Mouse (Mus musculus) MEL (cell line): ENCODE measurements around the gene Atg14. TPM values are rescaled to one million over a fixed set of nuclear protein-coding genes. Genes with fewer than 3 reads are reported as not detected.

Source experiments
- DNase-seq: peaks from one replicate; pipeline ENCODE4 v3.0.0; 2011; ENCODE audit warnings: low read depth, low spot score
- H3K27ac ChIP-seq: 2 replicates; pipeline ENCODE4 v1.5.1; 2012; ENCODE audit warnings: low read depth, mild to moderate bottlenecking, control low read depth, low read length, moderate library complexity; ENCODE audit not compliant: control insufficient read depth
- H3K27me3 ChIP-seq, 2 experiments: fragments of 150-350 bp in 1 of 2; sonication (generic) in 1 of 2; 2 replicates each; pipeline ENCODE4 v1.6.1; 2012; ENCODE audit warnings: low read length in 2 of 2, mild to moderate bottlenecking in 2 of 2, improper control_type of control experiment in 1 of 2, moderate library complexity in 1 of 2; ENCODE audit not compliant: insufficient read depth in 2 of 2, control insufficient read depth in 1 of 2
- H3K36me3 ChIP-seq, 2 experiments: 2 replicates each; pipeline ENCODE4 v1.6.1; 2012 to 2014; ENCODE audit warnings: low read length in 2 of 2, improper control_type of control experiment in 1 of 2, inconsistent platforms in 1 of 2, mild to moderate bottlenecking in 1 of 2; ENCODE audit not compliant: insufficient read depth in 2 of 2, control insufficient read depth in 1 of 2
- H3K4me1 ChIP-seq, 2 experiments: fragments of 150-350 bp in 1 of 2; sonication (generic) in 1 of 2; 2 replicates each; pipeline ENCODE4 v1.6.1; 2012; ENCODE audit warnings: low read length in 2 of 2, improper control_type of control experiment in 1 of 2, mild to moderate bottlenecking in 1 of 2; ENCODE audit not compliant: insufficient read depth in 2 of 2, control insufficient read depth in 1 of 2
- H3K4me3 ChIP-seq, 2 experiments: fragments of 150-350 bp in 1 of 2; sonication (generic) in 1 of 2; 2 replicates each; pipeline ENCODE4 v1.5.1; 2012; ENCODE audit warnings: low read depth in 2 of 2, low read length in 2 of 2, mild to moderate bottlenecking in 2 of 2, moderate library complexity in 2 of 2, control low read depth in 1 of 2, improper control_type of control experiment in 1 of 2; ENCODE audit not compliant: control insufficient read depth in 1 of 2, insufficient read depth in 1 of 2
- H3K79me2 ChIP-seq: 2 replicates; pipeline ENCODE4 v1.6.1; 2012; ENCODE audit warnings: mild to moderate bottlenecking, low read length, moderate library complexity; ENCODE audit not compliant: control insufficient read depth, poor library complexity, insufficient read depth
- H3K9ac ChIP-seq: 2 replicates; pipeline ENCODE4 v1.6.1; 2012; ENCODE audit warnings: low read depth, mild to moderate bottlenecking, control low read depth, low read length, moderate library complexity; ENCODE audit not compliant: control insufficient read depth, poor library complexity, severe bottlenecking
- H3K9me3 ChIP-seq: fragments of 150-350 bp; sonication (generic); replicated peaks from 2 replicates; pipeline ENCODE4 v1.6.1; 2012; ENCODE audit warnings: mild to moderate bottlenecking, low read length, improper control_type of control experiment, moderate library complexity; ENCODE audit not compliant: insufficient read depth
- CHD2 ChIP-seq: IDR thresholded peaks from 2 replicates; pipeline ENCODE4 v1.6.1; 2011; ENCODE audit warnings: low read length, improper control_type of control experiment
- CTCF ChIP-seq, 3 experiments: IDR thresholded peaks in 2 of 3; conservative IDR thresholded peaks in 1 of 3; 2 replicates each; pipeline ENCODE4 v1.5.1; 2011 to 2012; ENCODE audit warnings: low read length in 3 of 3, low read depth in 2 of 3, mild to moderate bottlenecking in 2 of 3, improper control_type of control experiment in 1 of 3, inconsistent platforms in 1 of 3, mixed read lengths in 1 of 3, moderate library complexity in 1 of 3; ENCODE audit not compliant: control insufficient read depth in 1 of 3, insufficient read depth in 1 of 3, poor library complexity in 1 of 3, severe bottlenecking in 1 of 3
- ELF1 ChIP-seq: IDR thresholded peaks from 2 replicates; pipeline ENCODE4 v1.6.1; 2014; ENCODE audit warnings: low read depth, mild to moderate bottlenecking, inconsistent platforms, low read length, improper control_type of control experiment, moderate library complexity
- EP300 ChIP-seq, 2 experiments: IDR thresholded peaks; 2 replicates each; pipeline ENCODE4 v1.6.1; 2011; ENCODE audit warnings: improper control_type of control experiment in 2 of 2, low read length in 2 of 2, low read depth in 1 of 2, mild to moderate bottlenecking in 1 of 2
- ETS1 ChIP-seq: IDR thresholded peaks from 2 replicates; pipeline ENCODE4 v1.6.1; 2012; ENCODE audit warnings: low read depth, mild to moderate bottlenecking, inconsistent platforms, low read length, improper control_type of control experiment, moderate library complexity
- GABPA ChIP-seq: IDR thresholded peaks from 2 replicates; pipeline ENCODE4 v1.6.1; 2012; ENCODE audit warnings: low read depth, mild to moderate bottlenecking, inconsistent platforms, low read length, improper control_type of control experiment, moderate library complexity
- HCFC1 ChIP-seq: IDR thresholded peaks from 2 replicates; pipeline ENCODE4 v1.6.1; 2012; ENCODE audit warnings: low read depth, mild to moderate bottlenecking, inconsistent platforms, low read length, improper control_type of control experiment, moderate library complexity
- JUND ChIP-seq: IDR thresholded peaks from 2 replicates; pipeline ENCODE4 v1.6.1; 2011; ENCODE audit warnings: low read depth, mild to moderate bottlenecking, improper control_type of control experiment, low read length
- MAFK ChIP-seq: IDR thresholded peaks from 2 replicates; pipeline ENCODE4 v1.6.1; 2011; ENCODE audit warnings: low read depth, mild to moderate bottlenecking, low read length, improper control_type of control experiment, borderline replicate concordance
- MAZ ChIP-seq: IDR thresholded peaks from 2 replicates; pipeline ENCODE4 v1.6.1; 2012; ENCODE audit warnings: low read depth, mild to moderate bottlenecking, inconsistent platforms, low read length, improper control_type of control experiment
- MEF2A ChIP-seq: IDR thresholded peaks from 2 replicates; pipeline ENCODE4 v1.6.1; 2014; ENCODE audit warnings: low read depth, mild to moderate bottlenecking, inconsistent platforms, low read length, improper control_type of control experiment; ENCODE audit not compliant: poor library complexity, insufficient replicate concordance, severe bottlenecking; ENCODE audit errors: extremely low read depth
- MXI1 ChIP-seq: IDR thresholded peaks from 2 replicates; pipeline ENCODE4 v1.6.1; 2011; ENCODE audit warnings: mild to moderate bottlenecking, low read depth, low read length, improper control_type of control experiment
- MYB ChIP-seq: IDR thresholded peaks from 2 replicates; pipeline ENCODE4 v1.6.1; 2011; ENCODE audit warnings: mild to moderate bottlenecking, low read depth, low read length, improper control_type of control experiment
- NELFE ChIP-seq: IDR thresholded peaks from 2 replicates; pipeline ENCODE4 v1.6.1; 2011; ENCODE audit warnings: low read depth, low read length, improper control_type of control experiment
- POLR2A ChIP-seq, 2 experiments: IDR thresholded peaks; 2 replicates each; pipeline ENCODE4 v1.6.1; 2011 to 2012; ENCODE audit warnings: low read length in 2 of 2, mild to moderate bottlenecking in 2 of 2, control low read depth in 1 of 2, improper control_type of control experiment in 1 of 2, low read depth in 1 of 2, moderate library complexity in 1 of 2; ENCODE audit not compliant: control insufficient read depth in 1 of 2, insufficient read depth in 1 of 2, poor library complexity in 1 of 2
- POLR2AphosphoS2 ChIP-seq: IDR thresholded peaks from 2 replicates; pipeline ENCODE4 v1.6.1; 2011; ENCODE audit warnings: low read length, improper control_type of control experiment
- POLR2AphosphoS5 ChIP-seq: IDR thresholded peaks from 2 replicates; pipeline ENCODE4 v1.6.1; 2012; ENCODE audit warnings: low read depth, borderline replicate concordance, mild to moderate bottlenecking, inconsistent platforms, low read length, moderate library complexity, mixed read lengths
- RAD21 ChIP-seq: IDR thresholded peaks from 2 replicates; pipeline ENCODE4 v1.6.1; 2011; ENCODE audit warnings: mild to moderate bottlenecking, low read depth, low read length, improper control_type of control experiment
- SIN3A ChIP-seq: IDR thresholded peaks from 2 replicates; pipeline ENCODE4 v1.6.1; 2012; ENCODE audit warnings: low read length, improper control_type of control experiment, inconsistent platforms
- TBP ChIP-seq: IDR thresholded peaks from 2 replicates; pipeline ENCODE4 v1.8.0; 2011; ENCODE audit warnings: low read depth, low read length, improper control_type of control experiment
- TCF12 ChIP-seq: IDR thresholded peaks from 2 replicates; pipeline ENCODE4 v1.6.1; 2014; ENCODE audit warnings: low read depth, mild to moderate bottlenecking, inconsistent platforms, low read length, improper control_type of control experiment, moderate library complexity
- USF1 ChIP-seq: IDR thresholded peaks from 2 replicates; pipeline ENCODE4 v1.6.1; 2014; ENCODE audit warnings: low read depth, mild to moderate bottlenecking, inconsistent platforms, low read length, improper control_type of control experiment, moderate library complexity
- USF2 ChIP-seq, 2 experiments: IDR thresholded peaks; 2 replicates each; pipeline ENCODE4 v1.6.1; 2011 to 2012; ENCODE audit warnings: improper control_type of control experiment in 2 of 2, low read length in 2 of 2, borderline replicate concordance in 1 of 2, inconsistent platforms in 1 of 2, low read depth in 1 of 2, mild to moderate bottlenecking in 1 of 2; ENCODE audit not compliant: insufficient read depth in 1 of 2
- ZKSCAN1 ChIP-seq: IDR thresholded peaks from 2 replicates; pipeline ENCODE4 v1.6.1; 2012; ENCODE audit warnings: low read depth, mild to moderate bottlenecking, inconsistent platforms, low read length, improper control_type of control experiment, moderate library complexity
- ZMIZ1 ChIP-seq: IDR thresholded peaks from 2 replicates; pipeline ENCODE4 v1.6.1; 2012; ENCODE audit warnings: low read depth, mild to moderate bottlenecking, inconsistent platforms, low read length, improper control_type of control experiment, moderate library complexity
- ZNF384 ChIP-seq: IDR thresholded peaks from 2 replicates; pipeline ENCODE4 v1.6.1; 2012; ENCODE audit warnings: low read depth, mild to moderate bottlenecking, inconsistent platforms, low read length, improper control_type of control experiment
- polyA plus RNA-seq, 2 experiments: library from polyadenylated mRNA; stranded (reverse) in 1 of 2; unstranded in 1 of 2; fragments of >175 nt in 1 of 2; fragments of >200 nt in 1 of 2; gene quantifications; 2 replicates each; pipeline versions ENCODE4 v1.2.1 to v1.2.4; 2012; ENCODE audit warnings: low replicate concordance in 2 of 2, low read depth in 1 of 2; ENCODE audit not compliant: insufficient read length in 2 of 2, insufficient read depth in 1 of 2, missing spikeins in 1 of 2
- total RNA-seq: library from RNA; depleted of rRNA; stranded (reverse); fragments of 300-350 nt; gene quantifications from 2 replicates; pipeline ENCODE4 v1.2.3, GENCODE M21; 2012

The Atg14 gene
- total and polyA plus RNA-seq, 3 experiments, result 3.1 to 5.7 TPM; not detected in 1

DNA sequence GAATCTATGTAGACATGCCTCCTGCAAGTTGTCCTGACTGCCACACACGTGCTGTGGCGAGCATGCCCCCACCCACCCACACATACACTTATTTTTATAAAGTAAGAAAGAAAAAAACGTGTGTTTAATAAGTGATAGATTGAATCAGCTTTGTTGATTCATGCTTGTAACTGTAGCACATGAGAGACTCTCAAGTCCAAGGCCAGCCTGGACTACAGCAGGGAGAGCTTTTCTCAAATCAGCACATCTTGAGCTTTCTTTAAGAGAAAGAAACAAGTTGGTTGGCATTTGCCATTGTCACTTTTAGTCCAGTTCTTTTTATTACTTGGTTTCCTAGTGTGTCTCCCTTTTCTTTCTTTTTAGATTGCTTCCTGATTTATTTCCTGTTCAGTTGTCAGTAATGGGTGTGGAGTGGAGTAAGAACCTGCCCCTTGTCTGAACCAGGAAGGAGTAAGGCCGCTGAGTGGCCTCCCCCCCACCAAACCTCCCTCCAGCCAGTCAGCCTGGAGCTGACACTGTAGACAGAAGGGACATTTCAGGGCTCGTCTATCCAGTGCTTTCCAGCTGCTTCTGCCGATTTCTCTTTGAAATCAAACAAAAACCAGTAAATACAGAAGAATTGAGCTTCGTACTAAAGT lies 55.5 kb downstream of the Atg14 start:
- no peak for DNase-seq
- Histone ChIP-seq H3K79me2 (peaks cover 4% of the 10 kb centered on the region; the same call in 1 of the 2 replicates), H3K4me3 (no peak overlapping the region), H3K4me1 (peaks cover 6 to 27% of the 10 kb centered on the region in 2 experiments), H3K27ac (no peak overlapping the region; the same call in 1 of the 2 replicates), H3K9me3 (no peaks in the 10 kb centered on the region), H3K27me3 (no peaks in the 10 kb centered on the region), H3K9ac (no peak overlapping the region), H3K36me3 (peaks cover 0 to 39% of the 10 kb centered on the region in 2 experiments; a peak in 3 of 4 replicates)
- no peak for TF ChIP-seq POLR2AphosphoS5
- TF ChIP-seq ZKSCAN1, result no peak
- no peak for TF ChIP-seq CHD2
- no peak for TF ChIP-seq MAZ
- no peak for TF ChIP-seq ZNF384
- no peak for TF ChIP-seq TBP
- no peak for TF ChIP-seq HCFC1
- no peak for TF ChIP-seq MEF2A
- TF ChIP-seq CTCF (IDR thresholded peaks at IDR 0.05 in 2 of 3, conservative IDR thresholded peaks at IDR 0.05 in 1 of 3; ENCODE audit: control insufficient read depth in 1 of 3, insufficient read depth in 1 of 3, low read depth in 2 of 3, low read length in 3 of 3, poor library complexity in 1 of 3, severe bottlenecking in 1 of 3), result no peak
- TF ChIP-seq TCF12, result no peak
- no peak for TF ChIP-seq USF2 (IDR thresholded peaks at IDR 0.05; ENCODE audit: borderline replicate concordance in 1 of 2, insufficient read depth in 1 of 2, low read depth in 1 of 2, low read length in 2 of 2)
- TF ChIP-seq USF1, result no peak
- TF ChIP-seq MAFK, result no peak
- TF ChIP-seq EP300 (IDR thresholded peaks at IDR 0.05; ENCODE audit: low read depth in 1 of 2, low read length in 2 of 2), result no peak
- TF ChIP-seq ETS1, result no peak
- TF ChIP-seq POLR2A (IDR thresholded peaks at IDR 0.05; ENCODE audit: control insufficient read depth in 1 of 2, insufficient read depth in 1 of 2, low read depth in 1 of 2, low read length in 2 of 2, poor library complexity in 1 of 2), result no peak
- no peak for TF ChIP-seq MXI1
- no peak for TF ChIP-seq ELF1
- no peak for TF ChIP-seq SIN3A
- no peak for TF ChIP-seq JUND

DNA sequence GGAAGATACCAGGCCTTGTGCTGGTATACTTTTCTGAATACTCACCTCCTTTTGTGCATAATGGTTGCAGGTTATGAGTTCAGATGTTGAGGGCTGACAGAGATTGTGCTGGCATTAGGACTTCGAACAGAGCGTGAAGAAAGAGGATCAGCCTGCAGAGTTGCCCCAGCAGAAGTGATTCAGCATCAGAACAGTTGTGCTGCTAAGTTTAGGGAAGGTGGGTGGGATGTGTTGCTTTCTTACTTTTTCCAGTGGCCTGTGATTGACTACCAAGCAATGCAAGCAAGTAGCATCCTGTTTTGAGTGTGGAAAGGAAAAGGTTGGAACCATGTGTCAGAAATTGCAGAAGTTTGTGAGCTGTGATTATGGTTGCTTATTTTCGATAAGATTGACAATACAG lies 56.8 kb downstream of the Atg14 start:
- DNase-seq, result no peak
- Histone ChIP-seq H3K36me3 (peaks cover 0 to 26% of the 10 kb centered on the region in 2 experiments), H3K9me3 (no peaks in the 10 kb centered on the region), H3K4me1 (peaks cover 3 to 21% of the 10 kb centered on the region in 2 experiments), H3K4me3 (no peak overlapping the region), H3K9ac (no peak overlapping the region), H3K27ac (no peak overlapping the region), H3K79me2 (peaks cover 4% of the 10 kb centered on the region; the same call in 1 of the 2 replicates), H3K27me3 (no peaks in the 10 kb centered on the region)
- TF ChIP-seq RAD21, result no peak
- TF ChIP-seq EP300 (IDR thresholded peaks at IDR 0.05; ENCODE audit: low read depth in 1 of 2, low read length in 2 of 2), result no peak
- TF ChIP-seq ZMIZ1, result no peak
- TF ChIP-seq POLR2AphosphoS2, result no peak
- TF ChIP-seq SIN3A, result no peak
- TF ChIP-seq ELF1, result no peak
- no peak for TF ChIP-seq TBP
- TF ChIP-seq MYB, result no peak
- TF ChIP-seq ZKSCAN1, result no peak
- TF ChIP-seq MAZ, result no peak
- no peak for TF ChIP-seq GABPA
- no peak for TF ChIP-seq ETS1
- TF ChIP-seq USF1, result no peak
- no peak for TF ChIP-seq CTCF (IDR thresholded peaks at IDR 0.05 in 2 of 3, conservative IDR thresholded peaks at IDR 0.05 in 1 of 3; ENCODE audit: control insufficient read depth in 1 of 3, insufficient read depth in 1 of 3, low read depth in 2 of 3, low read length in 3 of 3, poor library complexity in 1 of 3, severe bottlenecking in 1 of 3)
- TF ChIP-seq NELFE, result no peak
